Mouse (Mus musculus): ENCODE measurements around the gene 1300017J02Rik.

DNA sequence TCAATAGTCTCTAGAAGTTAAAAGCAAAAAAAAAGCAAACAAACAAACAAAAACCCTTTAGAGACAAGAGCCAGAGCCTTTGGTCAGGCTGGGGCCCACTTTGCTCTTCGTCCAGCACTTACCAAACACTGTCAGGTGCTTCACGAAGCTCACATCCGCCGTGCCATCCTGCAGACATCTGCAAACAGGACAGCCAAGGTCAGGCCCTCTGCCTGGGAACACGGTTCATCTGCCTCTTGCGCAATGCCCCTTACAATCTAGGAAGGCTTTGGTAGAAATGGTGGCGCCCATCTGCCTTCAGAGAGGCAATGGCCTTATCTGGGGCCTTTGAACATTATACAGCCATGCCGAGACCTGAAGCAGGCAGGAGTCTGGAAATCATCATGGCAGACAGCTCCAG is 30.1 kb downstream of the 1300017J02Rik start:
- TF ChIP-seq CTCF (IDR thresholded peaks at IDR 0.05; ENCODE audit: control insufficient read depth, insufficient read depth, insufficient replicate concordance, low read depth, low read length): no peak
- no peak for TF ChIP-seq POLR2A (IDR thresholded peaks at IDR 0.05; ENCODE audit: control insufficient read depth, low read depth, low read length)

Measured in testis, adult 2 months (tissue).